Mouse (Mus musculus) thymus, adult 2 months (tissue): ENCODE measurements around the gene Racgap1. TPM values are rescaled to one million over a fixed set of nuclear protein-coding genes. Genes with fewer than 3 reads are reported as not detected.

Experiments
- DNase-seq: peaks from one replicate; pipeline ENCODE4 v3.0.0; 2021
- H3K27ac ChIP-seq: fragments of 200-500 bp; 2 replicates; pipeline ENCODE4 v1.5.1; 2012; ENCODE audit warnings: low read length, control low read depth; ENCODE audit not compliant: control insufficient read depth, insufficient read depth
- H3K27me3 ChIP-seq: fragments of 200-500 bp; 2 replicates; pipeline ENCODE4 v1.6.1; 2012; ENCODE audit warnings: mild to moderate bottlenecking, low read length, moderate library complexity, mixed read lengths; ENCODE audit not compliant: control insufficient read depth, insufficient read depth
- H3K36me3 ChIP-seq: fragments of 200-500 bp; 2 replicates; pipeline ENCODE4 v1.6.1; 2012; ENCODE audit warnings: mild to moderate bottlenecking, low read length, moderate library complexity; ENCODE audit not compliant: control insufficient read depth, insufficient read depth
- H3K4me1 ChIP-seq: fragments of 200-500 bp; replicated peaks from 2 replicates; pipeline ENCODE4 v1.6.1; 2012; ENCODE audit warnings: low read length; ENCODE audit not compliant: control insufficient read depth, insufficient read depth
- H3K4me3 ChIP-seq: fragments of 200-500 bp; 2 replicates; pipeline ENCODE4 v1.5.1; 2012; ENCODE audit warnings: mild to moderate bottlenecking, low read length, control low read depth, moderate library complexity; ENCODE audit not compliant: control insufficient read depth, insufficient read depth
- CTCF ChIP-seq: fragments of 200-500 bp; IDR thresholded peaks from 2 replicates; pipeline ENCODE4 v1.5.1; 2012; ENCODE audit warnings: mild to moderate bottlenecking, control low read depth, low read length, moderate library complexity, borderline replicate concordance; ENCODE audit not compliant: control insufficient read depth, poor library complexity, insufficient read depth; ENCODE audit errors: extremely low read depth
- POLR2A ChIP-seq: fragments of 200-500 bp; IDR thresholded peaks from 2 replicates; pipeline ENCODE4 v1.6.1; 2012; ENCODE audit warnings: mild to moderate bottlenecking, low read length, control low read depth, moderate library complexity; ENCODE audit not compliant: control insufficient read depth, poor library complexity, insufficient read depth; ENCODE audit errors: extremely low read depth
- WGBS: fragments of 180-500 bp; shearing (Covaris S2); methylation state at CpG from one replicate; pipeline ENCODE4 v1.1.7; 2018; 5-methylcytosine and 5-hydroxymethylcytosine counted together
- polyA plus RNA-seq: library from polyadenylated mRNA; depleted of rRNA; stranded (reverse); fragments of >200 nt; gene quantifications from 2 replicates; pipeline ENCODE4 v1.2.3, GENCODE M21; 2012; rRNA removed

The Racgap1 gene
- 80.2 and 95.6 TPM in 2 replicates for polyA plus RNA-seq

DNA sequence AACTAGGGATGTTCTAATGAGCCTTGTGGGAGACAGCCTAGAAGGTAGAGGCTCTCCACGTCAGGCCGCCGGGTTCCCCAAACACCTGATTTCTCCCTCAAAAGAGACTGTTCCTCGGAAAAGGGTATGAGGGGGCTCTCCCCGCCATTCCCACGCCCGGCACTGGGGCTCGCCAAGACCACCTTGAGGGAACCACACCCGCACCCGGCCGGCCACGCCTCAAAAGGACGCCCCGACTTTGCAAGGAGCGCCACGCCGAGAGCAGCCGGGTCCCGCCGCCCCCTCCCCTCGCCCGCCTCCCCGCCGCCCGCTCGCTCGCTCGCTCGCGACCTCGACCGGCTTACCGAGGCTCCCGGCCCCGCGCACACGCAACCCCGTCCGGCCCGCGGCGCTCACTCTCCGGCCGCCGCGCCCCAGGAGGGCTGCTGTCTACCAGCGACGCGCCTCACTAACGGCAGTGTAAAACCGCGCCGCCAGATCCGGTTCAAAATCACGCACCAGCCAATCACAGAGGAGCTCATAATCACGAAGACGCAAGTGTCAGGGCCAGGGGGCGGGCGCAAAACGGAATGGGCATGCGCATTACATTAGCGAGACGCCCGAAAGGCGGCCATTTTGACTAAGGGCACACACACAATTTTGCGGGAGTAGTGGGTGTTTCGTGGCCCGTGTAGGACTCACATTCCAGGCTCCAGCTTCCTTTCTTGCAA lies at the start of gene Racgap1:
Racgap1 (minus strand) TSS at position 494 of the 710 bp plus-strand sequence.
- peak; percentile 97 for DNase-seq
- H3K4me3 ChIP-seq, result peak within 1 kb of the TSS; percentile 72
- 2% methylated on average over 68 of the region's 68 CpGs for WGBS
- peaks cover 9% of the 10 kb centered on the region for H3K4me1 ChIP-seq
- peaks cover 6% of the 10 kb centered on the region; the same call in 1 of the 2 replicates for H3K27me3 ChIP-seq
- H3K36me3 ChIP-seq, result no peaks in the 10 kb centered on the region
- peak; percentile 66; the same call in 1 of the 2 replicates for TF ChIP-seq POLR2A
- TF ChIP-seq CTCF, result 0 out of 2 replicates have a peak, but pooled peaks have one; percentile 36
- no peak within 1 kb of the TSS for H3K27ac ChIP-seq

DNA sequence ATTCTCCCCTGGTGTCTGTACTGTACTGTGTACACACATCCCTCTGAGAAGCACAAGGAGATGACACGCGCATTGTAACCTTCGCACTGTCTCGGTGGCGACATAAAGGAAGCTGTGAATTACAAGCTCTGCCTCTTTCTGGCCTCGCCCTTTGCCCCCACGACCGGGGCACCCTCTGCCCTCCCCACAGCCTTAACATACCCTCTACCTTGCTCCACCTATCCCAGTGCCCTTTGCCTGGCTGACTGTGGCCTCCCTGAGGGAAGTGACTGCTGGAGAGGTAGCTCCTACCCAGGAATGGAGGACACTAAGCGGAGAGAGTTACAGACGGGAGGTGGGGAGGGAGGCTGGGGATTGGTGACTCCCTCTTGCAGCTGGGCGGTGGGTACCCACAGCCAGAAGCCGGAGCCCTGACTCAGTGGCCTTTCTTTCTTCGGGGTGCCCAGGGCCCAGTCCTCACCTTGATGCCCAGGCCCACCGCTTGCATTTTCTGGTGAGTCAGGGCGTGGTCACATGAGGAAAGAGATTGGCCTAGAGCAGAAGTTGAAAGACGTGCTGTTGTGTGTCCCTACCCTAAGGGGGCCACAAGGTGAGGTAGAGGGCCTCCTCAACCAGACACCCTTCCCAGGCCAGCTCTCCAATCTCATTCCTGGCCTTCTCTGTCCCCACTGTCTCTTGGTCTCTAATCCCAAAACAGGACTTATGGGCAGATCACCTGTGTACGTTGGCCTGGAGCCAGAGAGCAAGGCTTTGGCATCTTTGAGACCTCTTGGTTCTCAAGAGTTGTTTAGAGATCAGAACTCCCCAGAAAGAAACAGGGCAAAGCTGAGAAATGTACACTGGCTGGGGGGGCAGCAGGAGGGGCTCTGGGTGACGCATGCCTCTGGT lies 49.0 kb upstream of the Racgap1 start:
- Histone ChIP-seq H3K27me3 (no peaks in the 10 kb centered on the region), H3K4me1 (peaks cover 11% of the 10 kb centered on the region), H3K4me3 (no peak overlapping the region), H3K36me3 (peaks cover 3% of the 10 kb centered on the region; the same call in 1 of the 2 replicates), H3K27ac (no peak overlapping the region)
- TF ChIP-seq CTCF (no peak), POLR2A (no peak)
- DNase-seq, result no peak
- 92% methylated on average over 18 of the region's 18 CpGs for WGBS

DNA sequence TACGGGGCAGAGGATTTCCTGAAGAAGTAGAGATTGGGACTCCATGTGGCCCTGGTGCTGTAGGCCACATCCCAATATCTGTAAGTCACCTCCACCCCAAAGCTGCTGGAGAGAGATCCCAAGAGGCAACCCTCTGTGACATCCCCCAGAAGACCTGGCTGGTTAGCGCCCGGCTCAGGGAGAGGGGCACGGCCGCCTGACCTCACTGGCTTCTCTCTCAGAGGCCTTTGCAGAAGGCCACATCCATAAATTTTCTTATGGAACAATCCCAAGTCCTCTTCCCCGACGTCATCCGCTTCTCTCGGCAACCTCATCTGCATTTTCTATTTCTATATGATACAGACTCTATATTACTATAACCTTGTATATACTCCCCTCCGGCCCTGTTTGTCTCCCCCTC lies 48.3 kb upstream of the Racgap1 start:
- Histone ChIP-seq H3K4me1 (peaks cover 11% of the 10 kb centered on the region), H3K27me3 (no peaks in the 10 kb centered on the region), H3K36me3 (peaks cover 3% of the 10 kb centered on the region; the same call in 1 of the 2 replicates), H3K4me3 (no peak overlapping the region), H3K27ac (no peak overlapping the region)
- no peak for TF ChIP-seq CTCF
- TF ChIP-seq POLR2A, result no peak
- 97% methylated on average over 10 of the region's 10 CpGs for WGBS
- DNase-seq, result no peak

DNA sequence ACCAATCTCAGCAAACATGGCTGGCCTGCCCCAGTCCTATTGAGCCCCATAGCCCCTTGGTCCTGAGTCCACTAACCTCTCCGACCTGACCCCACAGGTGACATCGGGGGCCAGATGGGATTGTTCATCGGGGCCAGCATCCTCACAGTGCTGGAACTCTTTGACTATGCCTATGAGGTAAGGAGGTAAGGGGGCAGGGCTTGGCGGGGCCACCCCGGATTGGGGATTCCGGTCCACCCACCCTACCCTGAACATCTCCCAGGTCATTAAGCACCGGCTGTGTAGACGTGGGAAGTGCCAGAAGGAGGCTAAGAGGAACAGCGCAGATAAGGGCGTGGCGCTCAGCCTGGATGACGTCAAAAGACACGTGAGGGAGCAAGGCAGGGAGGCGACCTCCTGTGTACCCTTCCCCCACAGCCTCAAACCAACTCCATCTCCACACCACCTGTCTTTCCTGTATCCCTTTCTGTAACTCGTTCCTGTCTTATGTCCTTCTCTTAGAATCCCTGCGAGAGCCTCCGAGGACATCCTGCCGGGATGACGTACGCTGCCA lies 47.2 kb upstream of the Racgap1 start:
- no peaks in the 10 kb centered on the region for H3K36me3 ChIP-seq
- no peak overlapping the region for H3K4me3 ChIP-seq
- H3K4me1 ChIP-seq, result peaks cover 11% of the 10 kb centered on the region
- no peaks in the 10 kb centered on the region for H3K27me3 ChIP-seq
- TF ChIP-seq CTCF (no peak), POLR2A (no peak)
- no peak for DNase-seq
- H3K27ac ChIP-seq, result no peak overlapping the region
- 51% methylated on average over 20 of the region's 20 CpGs for WGBS

DNA sequence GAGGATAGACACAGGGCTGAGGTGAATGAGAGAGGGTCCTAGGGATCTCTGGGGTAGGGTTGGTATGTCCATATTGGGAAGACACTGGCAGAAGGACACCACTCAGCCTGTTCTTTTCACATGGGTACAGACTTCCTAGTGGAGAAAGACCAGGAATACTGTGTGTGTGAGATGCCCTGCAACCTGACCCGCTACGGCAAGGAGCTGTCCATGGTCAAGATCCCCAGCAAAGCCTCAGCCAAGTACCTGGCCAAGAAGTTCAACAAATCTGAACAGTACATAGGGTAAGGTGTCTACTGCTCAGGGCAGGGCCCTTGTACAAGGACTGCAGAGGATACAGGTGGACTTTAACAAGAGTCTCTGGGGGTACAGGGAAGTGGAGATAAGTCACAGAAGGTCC lies 45.9 kb upstream of the Racgap1 start:
- peaks cover 4% of the 10 kb centered on the region for H3K4me1 ChIP-seq
- 60% methylated on average over 2 of the region's 2 CpGs for WGBS
- H3K27me3 ChIP-seq, result no peaks in the 10 kb centered on the region
- TF ChIP-seq POLR2A, result no peak
- TF ChIP-seq CTCF, result no peak
- H3K36me3 ChIP-seq, result no peaks in the 10 kb centered on the region
- no peak for DNase-seq
- no peak overlapping the region for H3K4me3 ChIP-seq
- H3K27ac ChIP-seq, result no peak overlapping the region

DNA sequence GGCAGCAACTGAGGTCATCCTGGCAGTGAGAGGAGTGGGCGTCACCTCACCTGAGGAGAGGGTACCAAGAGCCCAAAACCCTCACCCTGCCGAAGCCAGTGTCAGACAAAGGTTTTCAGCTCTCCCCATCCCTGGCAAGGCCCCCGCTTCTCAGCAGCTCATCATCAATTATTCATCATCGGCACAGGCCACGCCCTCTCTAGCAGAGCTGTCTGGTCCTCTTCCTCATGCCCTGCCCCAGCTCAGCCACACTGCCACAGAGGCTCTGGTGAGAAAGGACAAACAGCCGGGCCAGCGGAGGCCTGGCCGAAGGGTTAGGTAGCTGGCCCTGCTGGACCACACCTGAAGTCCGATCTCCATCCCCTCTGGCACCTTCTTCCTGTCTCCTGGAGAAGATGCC lies 40.5 kb upstream of the Racgap1 start:
- H3K27me3 ChIP-seq, result no peaks in the 10 kb centered on the region
- no peak overlapping the region for H3K27ac ChIP-seq
- no peak for DNase-seq
- TF ChIP-seq POLR2A, result no peak
- no peak for TF ChIP-seq CTCF
- H3K36me3 ChIP-seq, result no peaks in the 10 kb centered on the region
- H3K4me3 ChIP-seq, result no peak overlapping the region
- WGBS, result 59% methylated on average over 9 of the region's 9 CpGs
- no peaks in the 10 kb centered on the region for H3K4me1 ChIP-seq
